8 mouse cellular contexts compared by ENCODE assay signal in the genomic region with DNA sequence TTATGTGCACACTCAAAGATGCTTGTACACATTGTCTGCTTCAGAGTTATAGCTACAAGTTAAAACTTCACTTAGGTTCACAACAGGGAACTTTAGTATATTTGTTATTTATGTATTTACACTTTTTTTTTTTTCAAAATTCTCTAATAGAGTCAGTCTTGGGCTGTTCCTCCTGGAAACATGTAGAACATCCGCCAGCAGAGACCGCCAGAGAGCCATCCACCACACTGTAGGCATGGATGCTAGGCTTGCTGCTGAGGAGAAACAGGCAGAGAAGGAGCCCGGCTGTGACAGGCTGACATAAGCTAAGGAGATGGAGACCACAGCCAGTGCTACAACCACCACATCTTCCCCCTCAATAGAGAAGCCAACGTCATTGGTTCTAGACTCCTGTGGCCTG. TPM values are rescaled to one million over a fixed set of nuclear protein-coding genes. Genes with fewer than 3 reads are reported as not detected.
DNase-seq lines count a peak whose midpoint lies in the region; ATAC-seq and TF ChIP-seq lines count a peak whose summit lies in the region.

No protein-coding gene starts in this region.

- no peak for TF ChIP-seq POLR2A in small intestine, adult 2 months (IDR thresholded peaks at IDR 0.05; ENCODE audit: low read depth, low read length)

- peak; percentile 94 for ATAC-seq in activated CD4-positive, CD25-positive, alpha-beta regulatory T cell, adult 4 months
- ATAC-seq in intestine, embryonic 15.5 days: peak; percentile 81
- ATAC-seq in midbrain, embryonic 11.5 days (ENCODE audit: low FRiP score): peak; percentile 91
- no peak for ATAC-seq in erythroid progenitor cell, adult 5-6 weeks (replicated peaks; ENCODE audit: low FRiP score, poor library complexity, severe bottlenecking)

- intact Hi-C loops in gastrocnemius, adult 2 months (cut with DNase I): loop anchor here (1.0 to 5.0 kb wide), 4 partner anchors 126 to 670 kb away; a partner anchor contains a TSS
- intact Hi-C loops in left cerebral cortex, postnatal 10 days (cut with DNase I): loop anchor here (5.0 kb wide), 3 partner anchors 125 to 495 kb away; a partner anchor contains a TSS

- H3K4me2 ChIP-seq in intestine, embryonic 15.5 days (replicated peaks): no peak overlapping the region
- H3K4me2 ChIP-seq in midbrain, embryonic 11.5 days: no peak overlapping the region

- DNase-seq in cerebellum, postnatal 25 days: peak; percentile 84 to 91
- DNase-seq in gastrocnemius, adult 2 months: peak; percentile 84
- peak; percentile 84 to 87 for DNase-seq in left cerebral cortex, postnatal 10 days (ENCODE audit: extremely low spot score in 1 of 2, low spot score in 2 of 2)
- DNase-seq in midbrain, embryonic 11.5 days (ENCODE audit: low spot score, missing footprints): peak; percentile 97

- TF ChIP-seq CTCF in gastrocnemius, adult 2 months (IDR thresholded peaks at IDR 0.05): peak; percentile 91
- TF ChIP-seq CTCF in small intestine, adult 2 months (IDR thresholded peaks at IDR 0.05; ENCODE audit: extremely low read depth, insufficient read length, insufficient replicate concordance, low read depth, low read length): peak; percentile 80; the same call in 1 of the 2 replicates

- H3K36me3 ChIP-seq in intestine, embryonic 15.5 days: no peaks in the 10 kb centered on the region
- H3K36me3 ChIP-seq in midbrain, embryonic 11.5 days (ENCODE audit: control insufficient read depth, insufficient read depth, low read length): no peaks in the 10 kb centered on the region
- no peaks in the 10 kb centered on the region for H3K36me3 ChIP-seq in small intestine, adult 2 months (ENCODE audit: control insufficient read depth, insufficient read depth, low read length)

- H3K27ac ChIP-seq in gastrocnemius, adult 2 months: no peak overlapping the region
- H3K27ac ChIP-seq in intestine, embryonic 15.5 days: no peak overlapping the region
- no peak overlapping the region for H3K27ac ChIP-seq in midbrain, embryonic 11.5 days (ENCODE audit: low read depth, low read length)
- no peak overlapping the region for H3K27ac ChIP-seq in small intestine, adult 2 months (ENCODE audit: insufficient read depth, low read depth, low read length)

- H3K27me3 ChIP-seq in intestine, embryonic 15.5 days (replicated peaks): no peaks in the 10 kb centered on the region
- no peaks in the 10 kb centered on the region for H3K27me3 ChIP-seq in midbrain, embryonic 11.5 days (ENCODE audit: control insufficient read depth, insufficient read depth, low read length)
- H3K27me3 ChIP-seq in small intestine, adult 2 months (ENCODE audit: control insufficient read depth, insufficient read depth, low read length): no peaks in the 10 kb centered on the region

- no peak overlapping the region for H3K9ac ChIP-seq in intestine, embryonic 15.5 days
- no peak overlapping the region for H3K9ac ChIP-seq in midbrain, embryonic 11.5 days (ENCODE audit: low read length)

- H3K9me3 ChIP-seq in intestine, embryonic 15.5 days: no peaks in the 10 kb centered on the region
- no peaks in the 10 kb centered on the region for H3K9me3 ChIP-seq in midbrain, embryonic 11.5 days (ENCODE audit: control insufficient read depth, low read length)

- no peaks in the 10 kb centered on the region for H3K4me1 ChIP-seq in intestine, embryonic 15.5 days (replicated peaks)
- H3K4me1 ChIP-seq in midbrain, embryonic 11.5 days (ENCODE audit: control insufficient read depth, insufficient read depth, low read length): peaks cover 3% of the 10 kb centered on the region; the same call in 1 of the 2 replicates
- no peaks in the 10 kb centered on the region for H3K4me1 ChIP-seq in small intestine, adult 2 months (ENCODE audit: control insufficient read depth, insufficient read depth, insufficient read length, low read length)

- 9% methylated on average over 4 of the region's 4 CpGs for WGBS in intestine, embryonic 15.5 days
- WGBS in midbrain, embryonic 11.5 days: 8% methylated on average over 4 of the region's 4 CpGs
- 8% methylated on average over 4 of the region's 4 CpGs for WGBS in small intestine, adult 2 months

- no peak overlapping the region for H3K4me3 ChIP-seq in gastrocnemius, adult 2 months
- no peak overlapping the region for H3K4me3 ChIP-seq in intestine, embryonic 15.5 days (replicated peaks)
- no peak overlapping the region for H3K4me3 ChIP-seq in midbrain, embryonic 11.5 days (ENCODE audit: low read depth, low read length)
- H3K4me3 ChIP-seq in small intestine, adult 2 months (ENCODE audit: low read depth, low read length): no peak overlapping the region

RNA-seq across cellular contexts. Expression of a gene that starts 44.7 kb away (rescaled TPM):
- polyA plus RNA-seq in activated CD4-positive, CD25-positive, alpha-beta regulatory T cell, adult 4 months (2017; shearing (Covaris generic)): 1,000 to 10,000 TPM; 1,258 to 1,308 TPM
- 100 to 1,000 TPM; 179 to 231 TPM for total RNA-seq in gastrocnemius, adult 2 months (2021)
- 222 and 261 TPM in 2 replicates for polyA plus RNA-seq in intestine, embryonic 15.5 days (2015; fragmentation: Nextera tagmentation; extraction: Ambion mirVana)
- 100 to 1,000 TPM; 233 to 256 TPM for total RNA-seq in left cerebral cortex, postnatal 10 days (2021)
- 229 and 231 TPM in 2 replicates for polyA plus RNA-seq in midbrain, embryonic 11.5 days (2014; fragmentation: Nextera tagmentation; extraction: Ambion mirVana)
- 73.6 and 106 TPM in 2 replicates for polyA plus RNA-seq in small intestine, adult 2 months (2012; rRNA removed)
- total RNA-seq in erythroid progenitor cell, adult 5-6 weeks (2015; ENCODE audit: low replicate concordance): 434 and 459 TPM in 2 replicates
- 508 and 714 TPM in 2 replicates for total RNA-seq in erythroid progenitor cell, adult 5-6 weeks (2017; ENCODE audit: low replicate concordance)
